Mouse (Mus musculus) stomach, postnatal 0 days (tissue): ENCODE data around the gene Pon3.

Experiments used
- CTCF ChIP-seq: IDR thresholded peaks from 2 replicates; pipeline ENCODE4 v1.5.1; 2016; ENCODE audit warnings: antibody characterized with exemption, low read depth, mild to moderate bottlenecking, moderate library complexity
- EP300 ChIP-seq: optimal IDR thresholded peaks from 2 replicates; pipeline ENCODE3; 2016; ENCODE audit warnings: antibody characterized with exemption

GRCm38 (mm10) chr6:5190761-5191160, 65.3 kb downstream of the Pon3 start:
- no peak for TF ChIP-seq CTCF
- no peak for TF ChIP-seq EP300
